Mouse (Mus musculus): ENCODE measurements around the gene Cacna2d2. TPM values are rescaled to one million over a fixed set of nuclear protein-coding genes. Genes with fewer than 3 reads are reported as not detected.

The Cacna2d2 gene
- total and polyA plus RNA-seq, 2 experiments: not detected

DNA sequence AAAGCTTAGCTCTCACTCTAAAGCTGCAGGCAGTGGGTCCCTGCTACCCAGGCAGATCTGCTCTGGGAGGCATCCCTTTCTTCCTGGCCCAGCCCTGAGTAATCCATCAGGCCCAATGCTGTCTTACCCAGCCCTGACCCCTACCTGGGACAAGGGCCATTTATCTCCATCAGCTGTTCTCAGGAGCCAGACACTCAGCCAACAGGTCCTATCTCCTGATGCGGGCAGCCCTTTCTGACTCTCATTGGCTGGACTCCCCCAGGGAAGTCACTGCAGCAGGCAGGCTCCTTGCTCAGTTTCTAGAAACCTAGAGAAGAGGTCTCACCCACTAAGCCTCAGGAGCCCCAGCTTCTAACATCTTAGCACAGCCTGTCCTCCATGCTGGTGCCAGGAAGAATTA, 31.1 kb upstream of the Cacna2d2 start:
- H3K27ac ChIP-seq (replicated peaks; ENCODE audit: insufficient read depth, low read depth, low read length): no peak overlapping the region
- DNase-seq (ENCODE audit: extremely low read depth, low read depth, low spot score): no peak
- TF ChIP-seq CTCF (IDR thresholded peaks at IDR 0.05; ENCODE audit: low read depth, low read length) (no peak), POLR2A (IDR thresholded peaks at IDR 0.05; ENCODE audit: extremely low read depth, insufficient read depth, low read length) (no peak)

DNA sequence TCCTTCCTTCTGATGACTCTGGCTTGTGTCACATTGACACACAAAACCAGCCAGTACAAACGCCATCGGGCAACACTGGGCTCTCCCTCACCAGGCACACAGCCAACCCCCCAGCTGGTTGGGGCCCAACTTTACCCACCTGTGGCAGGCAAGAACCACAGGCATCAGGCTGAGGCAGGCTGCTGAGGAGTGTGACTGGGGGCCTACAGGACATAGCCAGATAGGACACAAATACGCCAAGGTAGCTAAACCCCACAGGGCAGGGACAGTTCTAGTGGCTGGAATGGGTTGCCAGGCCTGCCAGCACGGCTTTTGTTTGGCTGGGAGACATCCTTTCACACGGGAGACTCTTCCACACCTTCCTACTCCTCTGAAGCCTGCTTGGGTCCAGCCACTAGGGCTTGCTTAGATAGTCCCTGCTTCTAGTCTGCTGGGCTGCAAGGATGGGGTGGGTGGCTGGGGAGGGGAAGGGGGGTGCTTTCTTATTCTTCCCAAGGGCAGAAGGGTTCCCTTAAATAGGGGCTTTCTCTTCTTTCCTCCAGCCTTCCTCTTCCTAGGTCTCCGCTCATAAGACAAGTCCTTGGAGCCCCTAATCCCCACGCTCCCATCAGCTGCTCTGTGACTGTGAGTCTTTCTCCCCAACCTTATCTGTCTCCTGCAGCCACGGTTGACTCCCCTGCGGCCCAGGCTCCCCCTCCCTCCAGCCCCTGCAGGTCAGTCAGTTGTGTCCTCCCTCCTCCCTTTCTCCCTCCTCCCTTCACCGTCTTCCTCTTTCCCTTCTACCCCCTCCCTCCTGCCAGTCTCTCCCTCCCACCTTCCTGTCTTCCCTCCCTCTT, 29.9 kb upstream of the Cacna2d2 start:
- 34% methylated on average over 10 of the region's 10 CpGs for WGBS
- Histone ChIP-seq H3K4me3 (ENCODE audit: insufficient read depth, low read depth, low read length) (no peak overlapping the region), H3K27ac (replicated peaks; ENCODE audit: insufficient read depth, low read depth, low read length) (no peak overlapping the region), H3K9ac (ENCODE audit: low read depth, low read length) (no peak overlapping the region), H3K27me3 (ENCODE audit: control insufficient read depth, insufficient read depth, low read length) (no peaks in the 10 kb centered on the region), H3K36me3 (ENCODE audit: control insufficient read depth, insufficient read depth, low read length) (no peaks in the 10 kb centered on the region), H3K79me2 (ENCODE audit: control insufficient read depth, insufficient read depth, low read length) (no peaks in the 10 kb centered on the region), H3K4me1 (ENCODE audit: control insufficient read depth, insufficient read depth, low read length) (no peaks in the 10 kb centered on the region)
- no peak for DNase-seq (ENCODE audit: extremely low read depth, low read depth, low spot score)
- TF ChIP-seq POLR2A (IDR thresholded peaks at IDR 0.05; ENCODE audit: extremely low read depth, insufficient read depth, low read length): no peak
- no peak for TF ChIP-seq CTCF (IDR thresholded peaks at IDR 0.05; ENCODE audit: low read depth, low read length)

More for the DNA sequence above, 31.1 kb upstream of the Cacna2d2 start:
- Histone ChIP-seq H3K4me1 (ENCODE audit: control insufficient read depth, insufficient read depth, low read length) (no peaks in the 10 kb centered on the region), H3K36me3 (ENCODE audit: control insufficient read depth, insufficient read depth, low read length) (no peaks in the 10 kb centered on the region), H3K79me2 (ENCODE audit: control insufficient read depth, insufficient read depth, low read length) (no peaks in the 10 kb centered on the region), H3K27me3 (ENCODE audit: control insufficient read depth, insufficient read depth, low read length) (no peaks in the 10 kb centered on the region), H3K4me3 (ENCODE audit: insufficient read depth, low read depth, low read length) (no peak overlapping the region), H3K9ac (ENCODE audit: low read depth, low read length) (no peak overlapping the region)
- 81% methylated on average over 1 of the region's 1 CpGs for WGBS

DNA sequence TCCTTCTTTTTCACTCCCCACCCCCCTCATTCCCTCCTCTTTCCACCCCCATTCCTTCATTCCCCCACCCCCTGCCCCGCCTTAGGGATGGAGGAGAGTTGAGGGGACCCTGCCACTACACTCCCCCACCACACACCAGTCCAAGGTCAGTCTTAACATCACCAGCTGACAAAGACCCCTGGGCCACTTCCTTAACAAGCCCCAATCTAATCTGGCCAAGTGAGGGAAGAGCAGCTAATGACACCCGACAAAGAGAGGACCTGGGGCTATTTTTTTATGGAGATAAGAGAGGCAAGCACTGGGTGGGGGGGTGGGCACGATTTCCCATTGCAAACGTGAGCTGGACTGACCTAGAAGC, 29.3 kb upstream of the Cacna2d2 start:
- WGBS: 14% methylated on average over 4 of the region's 4 CpGs
- no peak overlapping the region for H3K4me3 ChIP-seq (ENCODE audit: insufficient read depth, low read depth, low read length)
- TF ChIP-seq POLR2A (IDR thresholded peaks at IDR 0.05; ENCODE audit: extremely low read depth, insufficient read depth, low read length) (no peak), CTCF (IDR thresholded peaks at IDR 0.05; ENCODE audit: low read depth, low read length) (no peak)
- no peaks in the 10 kb centered on the region for H3K4me1 ChIP-seq (ENCODE audit: control insufficient read depth, insufficient read depth, low read length)
- H3K36me3 ChIP-seq (ENCODE audit: control insufficient read depth, insufficient read depth, low read length): no peaks in the 10 kb centered on the region
- DNase-seq (ENCODE audit: extremely low read depth, low read depth, low spot score): no peak
- no peaks in the 10 kb centered on the region for H3K79me2 ChIP-seq (ENCODE audit: control insufficient read depth, insufficient read depth, low read length)
- H3K27me3 ChIP-seq (ENCODE audit: control insufficient read depth, insufficient read depth, low read length): peaks cover 4% of the 10 kb centered on the region; the same call in 1 of the 2 replicates
- H3K9ac ChIP-seq (ENCODE audit: low read depth, low read length): no peak overlapping the region
- H3K27ac ChIP-seq (replicated peaks; ENCODE audit: insufficient read depth, low read depth, low read length): no peak overlapping the region

DNA sequence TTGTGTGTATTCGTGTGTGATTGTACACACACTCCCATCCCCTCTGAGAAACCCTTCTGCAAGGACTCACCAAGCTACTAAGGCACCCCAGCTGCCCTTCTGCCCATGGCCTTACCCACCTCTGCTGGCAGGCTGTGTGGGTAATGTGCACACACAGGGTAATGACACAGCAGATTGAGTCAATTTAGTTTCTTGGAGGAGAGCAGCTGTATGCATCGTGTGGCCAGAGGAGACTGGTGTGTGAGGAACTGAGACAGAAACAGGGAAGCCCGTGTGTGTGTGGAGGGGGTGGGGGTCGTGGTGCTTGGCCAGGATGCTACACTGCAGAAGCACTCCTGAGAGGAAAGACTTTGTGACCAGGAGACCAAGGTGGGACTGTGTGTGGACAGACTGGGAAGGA, 27.0 kb upstream of the Cacna2d2 start:
- Histone ChIP-seq H3K4me1 (ENCODE audit: control insufficient read depth, insufficient read depth, low read length) (no peaks in the 10 kb centered on the region), H3K27me3 (ENCODE audit: control insufficient read depth, insufficient read depth, low read length) (peaks cover 9% of the 10 kb centered on the region; the same call in 1 of the 2 replicates), H3K79me2 (ENCODE audit: control insufficient read depth, insufficient read depth, low read length) (no peaks in the 10 kb centered on the region), H3K4me3 (ENCODE audit: insufficient read depth, low read depth, low read length) (no peak overlapping the region), H3K36me3 (ENCODE audit: control insufficient read depth, insufficient read depth, low read length) (no peaks in the 10 kb centered on the region), H3K9ac (ENCODE audit: low read depth, low read length) (no peak overlapping the region), H3K27ac (replicated peaks; ENCODE audit: insufficient read depth, low read depth, low read length) (no peak overlapping the region)
- 60% methylated on average over 4 of the region's 4 CpGs for WGBS
- TF ChIP-seq CTCF (IDR thresholded peaks at IDR 0.05; ENCODE audit: low read depth, low read length) (no peak), POLR2A (IDR thresholded peaks at IDR 0.05; ENCODE audit: extremely low read depth, insufficient read depth, low read length) (no peak)
- no peak for DNase-seq (ENCODE audit: extremely low read depth, low read depth, low spot score)

DNA sequence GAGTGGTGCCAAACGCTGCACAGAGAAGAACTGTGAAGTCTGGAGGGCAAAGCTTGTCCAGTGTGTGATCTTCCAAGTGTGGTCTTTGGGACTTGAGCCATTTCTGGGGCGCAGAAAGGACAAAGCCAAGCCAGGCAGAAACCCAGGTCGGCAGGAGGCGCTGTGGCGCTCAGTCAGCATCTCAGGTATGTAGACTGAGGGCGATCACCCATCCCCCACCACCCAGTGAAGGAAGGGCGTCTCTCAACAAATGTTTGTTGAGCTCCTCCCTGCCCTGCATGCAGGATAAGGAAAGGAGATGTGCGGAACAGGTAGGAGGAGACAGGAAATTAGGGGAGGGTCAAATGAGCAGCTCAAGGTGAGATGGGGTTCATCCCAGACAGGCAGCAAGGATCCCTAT, 24.8 kb upstream of the Cacna2d2 start:
- Histone ChIP-seq H3K27ac (replicated peaks; ENCODE audit: insufficient read depth, low read depth, low read length) (no peak overlapping the region), H3K9ac (ENCODE audit: low read depth, low read length) (no peak overlapping the region), H3K4me1 (ENCODE audit: control insufficient read depth, insufficient read depth, low read length) (no peaks in the 10 kb centered on the region), H3K27me3 (ENCODE audit: control insufficient read depth, insufficient read depth, low read length) (peaks cover 16% of the 10 kb centered on the region; the same call in 1 of the 2 replicates), H3K79me2 (ENCODE audit: control insufficient read depth, insufficient read depth, low read length) (no peaks in the 10 kb centered on the region), H3K4me3 (ENCODE audit: insufficient read depth, low read depth, low read length) (no peak overlapping the region), H3K36me3 (ENCODE audit: control insufficient read depth, insufficient read depth, low read length) (no peaks in the 10 kb centered on the region)
- 6% methylated on average over 8 of the region's 8 CpGs for WGBS
- TF ChIP-seq CTCF (IDR thresholded peaks at IDR 0.05; ENCODE audit: low read depth, low read length) (peak; percentile 16; the same call in 1 of the 2 replicates), POLR2A (IDR thresholded peaks at IDR 0.05; ENCODE audit: extremely low read depth, insufficient read depth, low read length) (no peak)
- no peak for DNase-seq (ENCODE audit: extremely low read depth, low read depth, low spot score)

DNA sequence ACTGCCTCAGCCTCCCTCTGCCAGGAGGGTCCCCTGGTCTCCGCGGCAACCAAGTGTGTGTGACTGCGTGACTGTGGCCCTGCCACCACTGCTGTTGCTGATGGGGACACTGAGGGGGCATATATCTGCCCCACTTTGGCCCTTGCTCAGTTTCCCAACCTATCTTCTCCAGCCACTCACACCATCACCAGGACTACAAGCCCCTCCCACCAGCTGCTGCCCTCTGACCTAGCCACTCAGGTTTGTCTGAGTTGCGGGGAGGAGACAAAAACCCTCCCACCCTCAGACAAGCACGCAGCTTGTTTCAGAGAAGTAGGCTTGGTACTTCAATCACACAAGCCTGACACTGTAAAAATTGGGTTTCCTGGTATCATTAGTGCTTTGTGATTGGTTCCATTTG, 24.0 kb upstream of the Cacna2d2 start:
- WGBS: 18% methylated on average over 5 of the region's 5 CpGs
- Histone ChIP-seq H3K27ac (replicated peaks; ENCODE audit: insufficient read depth, low read depth, low read length) (no peak overlapping the region), H3K4me1 (ENCODE audit: control insufficient read depth, insufficient read depth, low read length) (no peaks in the 10 kb centered on the region), H3K27me3 (ENCODE audit: control insufficient read depth, insufficient read depth, low read length) (peaks cover 20% of the 10 kb centered on the region), H3K36me3 (ENCODE audit: control insufficient read depth, insufficient read depth, low read length) (no peaks in the 10 kb centered on the region), H3K4me3 (ENCODE audit: insufficient read depth, low read depth, low read length) (no peak overlapping the region), H3K79me2 (ENCODE audit: control insufficient read depth, insufficient read depth, low read length) (no peaks in the 10 kb centered on the region), H3K9ac (ENCODE audit: low read depth, low read length) (no peak overlapping the region)
- no peak for TF ChIP-seq POLR2A (IDR thresholded peaks at IDR 0.05; ENCODE audit: extremely low read depth, insufficient read depth, low read length)
- DNase-seq (ENCODE audit: extremely low read depth, low read depth, low spot score): no peak
